Mouse (Mus musculus) G1E (cell line): ENCODE data around the gene Eefsec.

Source experiments
- CTCF ChIP-seq: IDR thresholded peaks from 2 replicates; pipeline ENCODE4 v1.5.1; 2012; ENCODE audit warnings: low read depth, low read length, inconsistent platforms, mixed read lengths
- POLR2AphosphoS5 ChIP-seq: IDR thresholded peaks from 2 replicates; pipeline ENCODE4 v1.6.1; 2012; ENCODE audit warnings: low read depth, low read length, inconsistent platforms; ENCODE audit not compliant: insufficient replicate concordance

GRCm38 (mm10) chr6:88378829-88379228 lies 67.5 kb downstream of the Eefsec start:
- TF ChIP-seq CTCF (no peak), POLR2AphosphoS5 (no peak)
